Mouse (Mus musculus) mouse trophoblast stem cell (cell line): ENCODE data around the gene Gas6.

ENCODE experiments used
- in situ Hi-C, 2 experiments: fragments of 300-500 bp; cut with MseI, MboI; formaldehyde crosslinking; loops; 2 replicates in 1 of 2; 3 replicates in 1 of 2; pipeline ENCODE4 v1.15.1; 2025

The Gas6 gene

DNA sequence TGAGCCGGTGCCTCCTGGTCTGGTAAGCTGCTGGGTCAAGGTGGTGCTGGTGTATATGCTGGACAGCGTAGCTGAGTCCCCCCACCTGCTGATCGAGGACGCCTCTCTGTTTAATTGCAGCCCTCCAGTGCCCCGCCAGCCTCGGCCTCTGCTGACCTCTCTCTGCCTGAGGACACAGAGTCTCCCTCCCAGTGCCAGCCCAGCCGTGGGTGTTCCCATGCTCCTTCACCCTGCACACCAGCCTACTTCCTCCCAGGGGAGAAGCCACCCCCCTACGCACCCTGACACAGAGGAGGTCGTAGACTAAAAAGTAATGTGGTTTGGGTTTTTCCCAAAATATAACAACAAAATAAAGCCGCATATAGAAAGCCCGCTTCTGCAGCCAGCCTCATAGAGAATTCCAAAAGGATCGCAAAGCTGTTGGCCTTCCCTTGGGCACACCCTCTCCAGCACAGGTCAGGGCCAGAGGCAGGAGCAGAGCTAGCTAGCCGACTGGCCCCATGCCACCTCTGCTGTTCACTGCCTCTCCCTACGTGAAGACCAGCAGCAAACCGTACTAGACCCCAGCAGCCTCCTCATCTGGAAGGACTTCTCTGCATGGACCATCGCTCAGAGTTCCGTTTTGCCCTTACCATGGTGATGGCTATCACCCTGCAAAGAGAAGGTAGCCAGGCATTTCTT is 33.1 kb downstream of the Gas6 start:
- in situ Hi-C loops, result no loop called here

GRCm38 (mm10) chr8:13459431-13459830 is 34.9 kb downstream of the Gas6 start:
- in situ Hi-C loops, result no loop called here

- in situ Hi-C loops, result no loop called here
Measured at GRCm38 (mm10) chr8:13455295-13455694, 39.0 kb downstream of the Gas6 start.

DNA sequence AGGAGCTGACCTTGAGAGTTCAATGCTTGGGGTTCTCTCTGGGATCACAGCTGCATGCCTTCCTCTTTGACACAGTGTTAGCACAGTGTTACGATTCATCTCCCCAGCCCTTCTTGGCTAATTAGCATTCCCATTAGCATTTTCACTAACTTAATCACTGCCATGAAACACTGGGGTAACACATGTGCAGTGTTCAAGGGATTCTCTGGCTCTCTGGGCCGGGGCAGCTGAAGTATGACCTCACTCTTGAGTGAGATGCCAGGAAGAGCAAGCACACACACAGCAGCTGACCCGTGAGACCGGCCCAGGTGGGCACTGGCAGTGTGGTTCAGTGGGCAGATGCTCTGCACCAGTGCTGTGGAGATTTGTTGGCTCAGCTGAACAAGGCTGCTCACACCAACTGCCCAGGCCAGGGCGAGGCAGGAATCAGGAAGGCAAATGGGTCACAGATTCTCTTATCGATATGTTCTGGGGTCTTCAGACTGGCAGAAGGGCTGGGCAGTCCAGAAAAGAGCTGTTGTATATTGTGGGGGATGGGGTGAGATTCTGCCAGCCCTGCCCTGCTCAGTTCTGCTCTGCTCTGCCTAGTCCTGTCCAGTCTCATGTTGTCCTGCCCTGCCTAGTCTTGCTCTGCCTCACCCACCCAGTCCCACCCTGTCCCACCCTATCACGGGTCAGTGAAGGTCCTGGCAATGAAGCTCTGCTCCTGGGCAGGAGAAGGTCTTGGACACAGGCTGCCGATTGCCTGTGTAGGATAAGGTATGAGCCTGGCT is 39.8 kb downstream of the Gas6 start:
- in situ Hi-C loops, result no loop called here

GRCm38 (mm10) chr8:13451747-13452277 is 42.5 kb downstream of the Gas6 start:
- in situ Hi-C loops, result no loop called here

DNA sequence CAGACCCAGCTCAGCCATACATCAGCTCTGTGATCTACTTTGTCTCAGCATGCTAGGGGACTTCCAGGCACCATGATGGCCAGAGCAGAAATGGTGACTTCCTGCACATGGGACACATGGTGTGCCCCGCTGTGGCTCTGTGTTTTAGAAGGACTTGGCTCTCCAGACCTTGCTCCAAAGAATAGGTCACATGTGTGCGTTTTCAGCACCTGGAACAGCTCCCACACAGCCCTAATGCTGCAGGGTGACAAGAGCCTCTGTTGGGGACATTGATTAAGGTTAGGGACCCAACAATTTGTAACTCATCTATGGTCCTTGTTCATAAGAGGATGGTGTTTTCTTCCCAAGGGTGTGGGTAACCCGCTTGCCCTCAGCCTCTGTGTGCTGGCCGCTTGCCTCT is 46.1 kb downstream of the Gas6 start:
- in situ Hi-C loops, result no loop called here

- in situ Hi-C loops, result no loop called here
Measured at GRCm38 (mm10) chr8:13446456-13446855, 47.8 kb downstream of the Gas6 start.

DNA sequence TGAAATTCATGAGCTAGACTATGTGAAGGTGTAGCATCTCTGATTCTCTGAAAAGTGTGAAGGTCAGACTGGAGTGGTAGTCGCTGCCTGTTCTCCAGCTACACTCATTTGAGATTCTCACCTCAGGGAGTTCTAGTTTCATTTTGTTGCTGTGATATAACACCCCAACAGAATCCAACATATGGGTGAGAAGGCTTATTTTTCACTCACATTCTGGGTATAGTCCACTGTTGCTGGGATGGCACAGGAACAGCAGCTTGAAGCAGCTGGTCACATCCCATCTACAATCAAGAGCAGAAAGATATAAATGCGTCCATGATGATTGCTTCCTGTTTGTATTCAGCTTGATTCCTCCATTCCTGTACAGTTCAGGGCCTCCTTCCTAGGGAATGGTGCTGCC is 52.1 kb downstream of the Gas6 start:
- in situ Hi-C loops, result no loop called here

GRCm38 (mm10) chr8:13437531-13437930 is 56.8 kb downstream of the Gas6 start:
- in situ Hi-C loops, result no loop called here

GRCm38 (mm10) chr8:13436052-13436451 is 58.2 kb downstream of the Gas6 start:
- in situ Hi-C loops, result no loop called here

- in situ Hi-C loops, result no loop called here
Measured at GRCm38 (mm10) chr8:13434889-13435288, 59.4 kb downstream of the Gas6 start, which contains the start of gene Tmem255b. Gene Tmem255b, plus strand, starts transcription at chr8:13435189.

DNA sequence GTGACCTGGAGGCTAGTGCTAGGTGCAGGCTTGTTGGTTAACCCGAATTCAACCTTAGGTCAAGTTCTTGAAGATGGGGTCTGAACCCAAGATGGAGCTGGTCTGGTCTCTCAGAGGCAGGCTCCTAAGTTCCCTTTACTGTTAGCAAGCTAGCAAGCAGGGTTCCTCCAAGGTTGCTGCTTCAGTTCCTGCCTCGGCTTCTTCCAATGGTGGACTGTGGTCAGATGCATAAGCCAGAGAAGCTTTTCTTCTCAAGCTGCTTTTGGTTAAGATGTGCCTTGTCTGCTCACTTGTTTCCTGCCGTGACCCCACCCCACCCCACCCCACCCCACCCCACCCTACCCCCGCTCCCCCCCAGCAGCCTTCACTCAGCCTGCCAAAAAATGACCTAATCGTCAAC is 61.2 kb downstream of the Gas6 start:
- in situ Hi-C loops, result no loop called here

- in situ Hi-C loops, result no loop called here
Measured at GRCm38 (mm10) chr8:13430866-13431265, 63.4 kb downstream of the Gas6 start.

DNA sequence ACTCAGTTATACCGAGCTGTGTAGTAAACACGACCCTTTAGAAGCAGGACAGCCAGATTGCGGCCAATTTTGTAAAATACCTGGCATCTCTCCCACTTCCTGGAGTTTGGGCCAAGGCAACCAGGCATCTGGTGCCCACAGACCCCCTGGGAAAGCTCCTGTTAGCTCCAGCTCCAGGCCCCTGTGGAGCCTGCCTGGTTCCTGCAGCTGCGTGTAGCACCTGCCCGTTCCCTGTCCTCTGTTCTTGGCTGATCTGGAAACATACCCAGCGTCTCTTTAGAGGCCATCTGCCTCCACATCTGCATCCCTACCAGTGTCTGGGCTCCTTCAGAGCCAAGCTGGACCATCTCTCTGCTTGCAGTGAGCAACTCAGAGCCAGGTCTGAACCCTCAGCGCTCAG is 63.9 kb downstream of the Gas6 start:
- in situ Hi-C loops, result no loop called here

DNA sequence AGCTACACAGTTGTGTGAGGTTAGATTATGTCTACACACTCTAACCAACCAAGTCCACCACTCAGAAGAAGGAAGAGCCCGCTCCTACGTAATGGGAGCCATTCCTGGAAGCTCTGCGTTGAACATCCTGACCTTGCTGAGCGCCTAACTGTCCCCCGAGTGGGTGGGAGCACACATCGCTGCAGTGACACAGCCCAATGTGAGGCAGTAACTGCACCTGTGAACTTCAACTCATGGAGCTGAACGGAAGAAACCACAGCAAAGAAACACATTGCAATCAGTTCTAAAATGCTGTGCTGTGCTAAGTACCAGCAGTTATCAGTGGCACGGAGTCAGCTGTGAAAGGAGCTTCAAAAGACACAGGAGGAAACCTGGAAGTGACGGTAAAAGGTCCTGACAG is 66.1 kb downstream of the Gas6 start:
- in situ Hi-C loops, result no loop called here

DNA sequence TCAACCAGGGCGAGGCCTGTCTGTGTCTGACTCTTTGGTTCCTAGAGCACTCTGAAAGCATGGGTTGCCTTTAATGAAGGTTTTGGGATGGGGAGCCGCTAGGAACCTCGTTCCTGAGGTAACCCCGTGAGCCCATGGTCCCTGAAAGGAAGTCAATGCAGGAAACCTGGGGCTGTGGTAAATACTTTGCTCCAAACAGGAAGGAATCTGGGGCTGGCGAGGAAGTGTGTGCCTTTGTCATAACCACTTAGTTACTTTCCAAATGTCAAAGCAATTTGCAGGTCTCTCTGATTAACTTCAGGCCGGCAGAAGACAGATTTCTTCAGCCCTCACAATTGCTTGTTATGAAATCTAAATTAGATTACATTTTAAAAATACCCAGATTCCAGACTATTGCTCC is 66.9 kb downstream of the Gas6 start:
- in situ Hi-C loops, result no loop called here

- in situ Hi-C loops, result no loop called here
Measured at GRCm38 (mm10) chr8:13420970-13421369, 73.3 kb downstream of the Gas6 start.

DNA sequence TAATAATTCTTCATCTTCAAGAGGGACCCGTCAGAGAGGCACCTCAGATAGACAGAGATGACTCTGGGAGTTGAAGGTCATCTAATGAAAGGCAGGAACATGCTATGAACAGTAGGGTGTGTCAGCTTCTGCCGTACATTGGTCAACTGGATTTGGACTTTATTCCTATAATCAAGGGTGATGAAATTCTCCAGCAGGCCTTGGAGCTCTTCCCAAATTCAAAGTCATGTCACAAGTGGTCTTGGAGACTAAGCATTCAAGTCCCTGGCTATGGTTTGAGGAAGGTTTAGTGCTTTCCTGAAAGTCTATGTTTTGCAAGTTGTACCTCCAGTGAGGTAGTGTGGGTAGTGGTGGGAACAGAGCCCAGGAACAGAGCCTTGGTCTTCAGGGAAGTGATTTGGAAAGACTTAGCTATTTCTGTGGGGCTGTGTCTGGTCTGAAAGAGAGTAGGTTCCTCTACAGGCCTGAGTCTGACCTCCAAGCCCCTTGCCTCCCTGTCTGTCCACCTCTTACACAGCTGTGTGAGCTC is 75.1 kb downstream of the Gas6 start:
- in situ Hi-C loops, result no loop called here

DNA sequence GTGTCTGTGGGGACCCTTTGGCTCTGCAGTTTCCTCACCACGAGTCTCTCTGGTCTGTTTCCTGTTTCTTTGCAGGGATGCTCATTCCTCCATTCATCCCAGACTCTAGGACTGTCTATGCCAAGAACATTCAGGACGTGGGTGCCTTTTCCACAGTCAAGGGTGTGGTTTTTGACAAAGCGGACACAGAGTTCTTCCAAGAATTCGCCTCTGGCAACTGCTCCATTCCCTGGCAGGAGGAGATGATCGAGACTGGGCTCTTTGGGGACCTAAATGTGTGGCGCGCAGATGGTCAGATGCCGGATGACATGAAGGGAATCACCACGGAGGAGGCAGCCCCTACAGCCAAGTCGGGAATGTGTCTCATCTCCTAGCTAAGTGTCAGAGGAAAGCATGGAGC is 78.4 kb downstream of the Gas6 start:
- in situ Hi-C loops, result no loop called here
